Mouse (Mus musculus) midbrain, embryonic 10.5 days (tissue): ENCODE data around the gene Ndufa6. TPM values are rescaled to one million over a fixed set of nuclear protein-coding genes. Genes with fewer than 3 reads are reported as not detected.
A peak's percentile ranks its signal among the peaks of the same experiment; 100 is the strongest.
"Not testable (repeated sequence)": the region's sequence is repeated elsewhere in the genome, so short reads cannot be mapped to it uniquely, and the experiment has no call there.

Experiments used
- DNase-seq: peaks from one replicate; pipeline ENCODE4 v3.0.0-alpha.2; 2017; ENCODE audit warnings: low spot score
- H3K27ac ChIP-seq: fragments of 300-500 bp; sonication (generic); replicated peaks from 2 replicates; pipeline ENCODE4 v1.5.1; 2016; ENCODE audit warnings: mild to moderate bottlenecking
- H3K27me3 ChIP-seq: fragments of 300-500 bp; sonication (generic); 2 replicates; pipeline ENCODE4 v1.6.1; 2016; ENCODE audit warnings: low read depth, mild to moderate bottlenecking; ENCODE audit not compliant: poor library complexity, severe bottlenecking
- H3K36me3 ChIP-seq: fragments of 300-500 bp; sonication (generic); 2 replicates; pipeline ENCODE4 v1.6.1; 2016; ENCODE audit warnings: mild to moderate bottlenecking, moderate library complexity
- H3K4me1 ChIP-seq: fragments of 300-500 bp; sonication (generic); 2 replicates; pipeline ENCODE4 v1.6.1; 2016
- H3K4me3 ChIP-seq: fragments of 300-500 bp; sonication (generic); 2 replicates; pipeline ENCODE4 v1.5.1; 2016; ENCODE audit warnings: mild to moderate bottlenecking, moderate library complexity
- H3K9me3 ChIP-seq: fragments of 300-500 bp; sonication (generic); replicated peaks from 2 replicates; pipeline ENCODE4 v1.6.1; 2016; ENCODE audit warnings: mild to moderate bottlenecking
- WGBS: fragments of 180-500 bp; shearing (Covaris S2); methylation state at CpG from one replicate; pipeline ENCODE4 v1.1.7; 2016; 5-methylcytosine and 5-hydroxymethylcytosine counted together
- polyA plus RNA-seq: library from polyadenylated mRNA; unstranded; fragments of >200 nt; fragmentation: Nextera tagmentation; extraction: Ambion mirVana; gene quantifications from 2 replicates; pipeline ENCODE4 v1.2.1, GENCODE M21; 2016

Gene Ndufa6
- polyA plus RNA-seq, 1 experiment from 2014 or later = 258 TPM

GRCm38 (mm10) chr15:82378261-82379180 is 24.4 kb upstream of the Ndufa6 start:
- H3K27ac ChIP-seq = no peak overlapping the region
- no peaks in the 10 kb centered on the region for H3K27me3 ChIP-seq
- H3K4me3 ChIP-seq = no peak overlapping the region
- H3K4me1 ChIP-seq = peaks cover 52% of the 10 kb centered on the region
- no peaks in the 10 kb centered on the region for H3K36me3 ChIP-seq
- H3K9me3 ChIP-seq = no peaks in the 10 kb centered on the region
- WGBS = 69% methylated on average over 15 of the region's 15 CpGs
- no peak for DNase-seq

DNA sequence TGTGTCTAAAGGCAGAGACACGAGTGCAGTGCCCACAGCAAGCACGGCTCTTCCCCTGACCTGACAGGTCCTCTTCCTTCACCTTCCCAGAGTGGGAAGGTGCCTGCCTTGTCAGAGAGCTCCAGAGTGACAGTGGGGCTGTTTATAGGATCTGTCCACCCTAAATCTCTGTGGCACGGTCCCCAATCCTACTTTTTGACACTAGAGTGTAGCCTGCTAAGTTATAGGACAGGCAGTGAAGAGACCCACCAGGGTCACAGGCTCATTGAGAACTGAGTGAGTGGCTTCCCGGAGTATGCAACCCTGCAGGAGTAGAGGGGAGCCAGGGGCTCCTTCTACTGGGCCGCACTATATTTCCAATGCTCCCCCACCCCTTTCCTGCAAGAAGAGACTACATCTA is 23.6 kb upstream of the Ndufa6 start:
- no peaks in the 10 kb centered on the region for H3K36me3 ChIP-seq
- WGBS = 84% methylated on average over 5 of the region's 5 CpGs
- DNase-seq = no peak
- no peaks in the 10 kb centered on the region for H3K27me3 ChIP-seq
- no peak overlapping the region; the same call in 1 of the 2 replicates for H3K27ac ChIP-seq
- H3K4me3 ChIP-seq = no peak overlapping the region
- H3K9me3 ChIP-seq = no peaks in the 10 kb centered on the region
- H3K4me1 ChIP-seq = peaks cover 52% of the 10 kb centered on the region

DNA sequence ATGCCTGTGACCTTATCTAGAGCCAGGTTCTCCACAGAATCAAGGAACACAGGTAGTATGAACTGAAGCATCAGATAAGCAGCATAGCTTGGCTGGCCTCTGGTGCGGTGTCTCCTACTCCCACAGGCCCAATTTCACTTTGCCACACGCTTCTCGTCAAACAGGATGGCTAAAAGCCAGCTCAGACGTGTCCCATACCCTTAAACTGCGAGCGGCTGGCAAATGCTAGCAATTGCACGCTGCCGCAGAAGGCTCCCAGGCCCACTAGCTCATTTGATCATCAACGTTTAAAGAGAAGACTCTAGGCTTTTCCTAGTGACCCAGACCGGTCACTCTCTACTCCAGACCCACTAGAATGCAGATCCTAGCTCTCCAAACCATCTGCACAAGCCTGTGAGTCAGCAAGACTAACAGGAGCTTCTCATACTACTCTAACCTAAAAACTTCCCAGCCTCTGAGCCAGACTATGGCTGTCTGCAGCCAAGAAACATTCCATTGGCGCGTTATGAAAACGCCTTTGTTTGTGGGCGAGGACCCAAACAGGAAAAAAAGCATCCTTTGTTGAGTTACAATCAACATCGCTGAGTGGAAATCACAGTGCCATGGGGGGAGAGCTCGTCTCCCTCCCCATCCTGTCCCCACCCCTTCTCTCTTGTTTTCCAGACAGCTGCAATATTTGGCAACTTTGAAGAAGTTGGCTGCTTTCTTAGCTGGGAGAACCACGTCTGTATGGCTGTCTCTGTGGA is 22.4 kb upstream of the Ndufa6 start:
- WGBS = 83% methylated on average over 17 of the region's 17 CpGs
- Histone ChIP-seq H3K4me3 (no peak overlapping the region), H3K4me1 (peaks cover 52% of the 10 kb centered on the region), H3K27me3 (no peaks in the 10 kb centered on the region), H3K9me3 (no peaks in the 10 kb centered on the region), H3K36me3 (no peaks in the 10 kb centered on the region), H3K27ac (peak overlapping the region; percentile 33; the same call in 1 of the 2 replicates)
- DNase-seq = no peak

DNA sequence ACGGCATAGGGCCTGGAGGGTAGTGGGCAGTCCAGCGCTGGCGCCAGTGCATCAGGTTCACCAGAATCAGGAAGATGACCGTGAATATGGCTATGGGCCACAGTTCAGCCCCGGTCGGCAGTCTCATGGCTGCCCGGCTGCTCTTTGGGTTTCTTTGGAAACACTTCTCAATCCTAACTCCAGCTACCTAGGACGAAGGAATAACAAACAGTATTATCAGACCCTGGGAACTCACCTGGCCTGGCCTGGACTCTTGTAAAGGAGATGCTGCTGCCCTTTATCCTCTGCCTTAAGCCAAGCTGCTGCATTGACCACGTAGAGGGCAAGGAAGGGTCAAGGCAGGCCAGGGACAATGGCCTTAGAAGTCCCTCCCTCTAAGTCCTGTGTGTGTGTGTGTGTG is 21.7 kb upstream of the Ndufa6 start:
- Histone ChIP-seq H3K36me3 (no peaks in the 10 kb centered on the region), H3K27me3 (no peaks in the 10 kb centered on the region), H3K9me3 (no peaks in the 10 kb centered on the region), H3K4me1 (peaks cover 47% of the 10 kb centered on the region), H3K4me3 (no peak overlapping the region), H3K27ac (no peak overlapping the region)
- 87% methylated on average over 9 of the region's 9 CpGs for WGBS
- no peak for DNase-seq

GRCm38 (mm10) chr15:82374437-82374836 is 20.3 kb upstream of the Ndufa6 start:
- H3K4me3 ChIP-seq = no peak overlapping the region
- H3K36me3 ChIP-seq = no peaks in the 10 kb centered on the region
- H3K27ac ChIP-seq = no peak overlapping the region
- peaks cover 33% of the 10 kb centered on the region for H3K4me1 ChIP-seq
- 90% methylated on average over 5 of the region's 5 CpGs for WGBS
- no peaks in the 10 kb centered on the region for H3K9me3 ChIP-seq
- DNase-seq = no peak
- no peaks in the 10 kb centered on the region for H3K27me3 ChIP-seq

DNA sequence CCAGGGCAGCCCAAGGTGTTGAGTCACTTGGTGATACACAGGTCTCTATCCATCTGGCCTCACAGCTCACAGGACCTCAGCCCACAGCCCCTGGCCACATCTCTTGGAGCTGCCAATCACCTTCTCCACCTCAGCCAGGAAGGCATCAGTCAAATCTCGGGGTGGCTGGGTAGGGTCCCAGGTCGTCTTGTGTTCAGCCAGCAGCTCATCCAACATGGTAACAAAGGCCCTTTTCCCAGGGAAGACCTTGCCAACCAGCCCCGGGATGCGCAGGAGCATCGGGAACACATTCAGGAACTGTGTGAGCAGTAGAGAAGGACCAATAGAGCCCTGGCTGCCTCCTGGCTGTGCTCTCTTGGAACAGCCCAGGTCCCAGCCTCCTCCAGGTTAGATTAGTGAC is 18.9 kb upstream of the Ndufa6 start:
- no peaks in the 10 kb centered on the region for H3K36me3 ChIP-seq
- H3K4me1 ChIP-seq = peaks cover 21% of the 10 kb centered on the region
- 91% methylated on average over 5 of the region's 5 CpGs for WGBS
- H3K27me3 ChIP-seq = no peaks in the 10 kb centered on the region
- no peaks in the 10 kb centered on the region for H3K9me3 ChIP-seq
- H3K27ac ChIP-seq = no peak overlapping the region
- DNase-seq = no peak
- no peak overlapping the region for H3K4me3 ChIP-seq

- H3K27ac ChIP-seq = no peak overlapping the region
- no peaks in the 10 kb centered on the region for H3K9me3 ChIP-seq
- no peaks in the 10 kb centered on the region for H3K27me3 ChIP-seq
- H3K4me1 ChIP-seq = peaks cover 18% of the 10 kb centered on the region
- 93% methylated on average over 6 of the region's 6 CpGs for WGBS
- no peaks in the 10 kb centered on the region for H3K36me3 ChIP-seq
- H3K4me3 ChIP-seq = no peak overlapping the region
- no peak for DNase-seq
Measured at GRCm38 (mm10) chr15:82372446-82372845, 18.3 kb upstream of the Ndufa6 start.

DNA sequence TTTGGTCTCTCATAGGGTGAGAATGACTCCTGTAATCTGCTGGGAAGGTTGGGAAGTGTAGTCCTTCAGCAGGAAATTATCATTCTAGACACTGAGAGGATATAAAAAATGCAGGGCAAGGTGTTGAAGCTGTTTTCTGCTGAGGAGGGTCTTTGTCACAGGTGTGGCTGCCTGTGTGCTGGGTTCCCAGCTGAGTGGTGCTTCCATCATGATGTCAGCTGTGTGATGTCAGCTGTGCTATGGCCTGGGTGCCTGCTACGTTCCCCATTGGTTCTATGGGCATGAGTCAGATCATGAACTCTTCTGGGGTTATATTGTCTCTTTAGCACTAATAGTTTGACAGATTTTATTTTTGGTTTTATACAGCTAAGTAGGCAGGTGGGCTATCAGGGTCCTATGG is 14.7 kb upstream of the Ndufa6 start:
- H3K27me3 ChIP-seq = no peaks in the 10 kb centered on the region
- DNase-seq = no peak

DNA sequence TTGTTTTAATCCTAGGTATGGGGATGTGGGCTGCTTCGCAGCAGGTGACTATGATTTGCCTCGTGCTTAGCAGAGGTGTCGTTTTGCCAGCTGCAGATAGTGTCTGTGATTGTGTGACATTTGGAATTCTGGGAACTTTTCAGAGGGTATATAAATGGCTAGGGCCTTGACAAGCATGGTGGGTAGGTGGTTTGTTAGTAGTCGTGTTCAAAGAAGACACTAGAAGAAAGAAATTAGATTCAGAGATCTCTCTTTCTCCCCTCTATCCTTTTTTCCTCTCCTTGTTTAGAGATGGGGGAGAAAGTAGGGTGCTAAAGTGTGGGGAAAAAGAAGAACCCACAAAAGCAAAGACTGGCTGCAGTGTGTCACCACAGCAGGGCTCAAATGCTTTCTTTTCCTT is 14.0 kb upstream of the Ndufa6 start:
- no peak overlapping the region for H3K4me3 ChIP-seq
- no peaks in the 10 kb centered on the region for H3K36me3 ChIP-seq
- H3K27me3 ChIP-seq = no peaks in the 10 kb centered on the region
- no peaks in the 10 kb centered on the region for H3K9me3 ChIP-seq
- no peaks in the 10 kb centered on the region for H3K4me1 ChIP-seq
- DNase-seq = no peak
- H3K27ac ChIP-seq = no peak overlapping the region
- WGBS = 89% methylated on average over 4 of the region's 4 CpGs

More for the DNA sequence above, 14.7 kb upstream of the Ndufa6 start:
- no peaks in the 10 kb centered on the region for H3K4me1 ChIP-seq
- H3K36me3 ChIP-seq = no peaks in the 10 kb centered on the region
- no peak overlapping the region for H3K4me3 ChIP-seq
- 68% methylated on average over 1 of the region's 1 CpGs for WGBS
- H3K9me3 ChIP-seq = no peaks in the 10 kb centered on the region
- H3K27ac ChIP-seq = no peak overlapping the region

DNA sequence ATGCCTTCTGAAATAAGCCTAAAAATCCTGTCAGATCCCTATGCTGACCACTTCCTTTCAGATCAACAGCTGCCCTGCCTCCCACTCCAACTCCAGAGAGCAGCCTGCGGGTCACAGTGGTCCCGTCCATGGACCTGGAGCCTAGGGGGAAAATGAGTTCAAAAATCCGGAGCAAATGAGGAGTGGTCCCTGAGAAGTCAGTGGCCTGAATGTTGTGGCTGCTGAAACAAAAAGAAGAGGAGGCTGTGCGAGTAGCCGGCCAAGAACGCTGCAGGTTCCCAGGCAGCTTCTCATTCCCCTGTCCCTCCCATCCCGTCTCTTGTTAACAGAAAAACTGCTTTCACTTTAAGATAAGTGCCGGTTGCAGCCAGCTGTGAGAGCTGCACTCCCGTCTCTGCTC is 10.4 kb upstream of the Ndufa6 start:
- not testable (repeated sequence) for H3K36me3 ChIP-seq, H3K9me3 ChIP-seq, H3K27ac ChIP-seq, DNase-seq, H3K27me3 ChIP-seq, H3K4me3 ChIP-seq, H3K4me1 ChIP-seq
- WGBS = 13% methylated on average over 7 of the region's 9 CpGs

DNA sequence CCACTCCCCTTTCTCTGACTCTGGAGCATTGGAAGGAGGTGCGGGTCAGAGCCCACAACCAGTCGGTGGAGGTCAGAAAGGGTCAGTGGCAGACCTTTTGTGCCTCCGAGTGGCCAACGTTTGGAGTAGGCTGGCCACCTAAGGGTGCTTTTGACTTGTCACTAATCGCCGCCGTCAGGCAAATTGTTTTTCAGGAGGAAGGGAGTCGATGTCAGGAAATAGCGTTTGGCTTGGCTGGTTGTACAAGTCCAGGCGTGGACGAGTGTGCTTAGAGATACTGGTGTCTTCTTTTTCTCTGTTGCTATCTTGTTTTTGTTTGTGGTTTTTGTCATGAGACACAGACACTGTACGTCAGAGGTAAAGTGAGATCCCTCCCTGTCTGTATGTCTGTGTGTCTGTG is 9.7 kb upstream of the Ndufa6 start:
- not testable (repeated sequence) for H3K27me3 ChIP-seq, H3K4me1 ChIP-seq, H3K27ac ChIP-seq, H3K9me3 ChIP-seq, H3K4me3 ChIP-seq, H3K36me3 ChIP-seq, DNase-seq
- WGBS = 74% methylated on average over 9 of the region's 12 CpGs

- H3K27ac ChIP-seq = no peak overlapping the region
- DNase-seq = no peak
- no peak overlapping the region for H3K4me3 ChIP-seq
- H3K36me3 ChIP-seq = no peaks in the 10 kb centered on the region
- 0 out of 2 replicates have a peak, but pooled peaks cover 4% of the 10 kb centered on the region for H3K4me1 ChIP-seq
- WGBS = 91% methylated on average over 4 of the region's 4 CpGs
- H3K9me3 ChIP-seq = no peaks in the 10 kb centered on the region
- H3K27me3 ChIP-seq = no peaks in the 10 kb centered on the region
Measured at GRCm38 (mm10) chr15:82362234-82362633, 8.1 kb upstream of the Ndufa6 start.

- Histone ChIP-seq H3K27ac (no peak overlapping the region), H3K4me3 (no peak overlapping the region), H3K4me1 (0 out of 2 replicates have a peak, but pooled peaks cover 4% of the 10 kb centered on the region), H3K9me3 (no peaks in the 10 kb centered on the region), H3K36me3 (no peaks in the 10 kb centered on the region), H3K27me3 (no peaks in the 10 kb centered on the region)
- WGBS = 83% methylated on average over 11 of the region's 11 CpGs
- DNase-seq = no peak
Measured at GRCm38 (mm10) chr15:82361459-82362018, 7.4 kb upstream of the Ndufa6 start.
